Mouse (Mus musculus) G1E-ER4 (cell line): ENCODE results near the gene Dnah10. TPM values are rescaled to one million over a fixed set of nuclear protein-coding genes. Genes with fewer than 3 reads are reported as not detected.

ENCODE experiments used
- GATA1 ChIP-seq: IDR thresholded peaks from one replicate; pipeline ENCODE4 v1.8.0; 2012; ENCODE audit warnings: low read length, inconsistent platforms
- polyA plus RNA-seq: library from polyadenylated mRNA; stranded (reverse); fragments of >175 nt; gene quantifications from 2 replicates; pipeline ENCODE4 v1.2.3, GENCODE M21; 2012

Gene Dnah10
- polyA plus RNA-seq, 1 experiment = not detected

GRCm38 (mm10) chr5:124847014-124847413 lies 122.1 kb downstream of the Dnah10 start:
- TF ChIP-seq GATA1 = no peak

- no peak for TF ChIP-seq GATA1
These were observed 124.1 kb downstream of the Dnah10 start for GRCm38 (mm10) chr5:124848994-124849393.

GRCm38 (mm10) chr5:124851572-124851971 lies 126.7 kb downstream of the Dnah10 start:
- no peak for TF ChIP-seq GATA1

- TF ChIP-seq GATA1 = no peak
These were observed 127.4 kb downstream of the Dnah10 start for GRCm38 (mm10) chr5:124852294-124852693.

DNA sequence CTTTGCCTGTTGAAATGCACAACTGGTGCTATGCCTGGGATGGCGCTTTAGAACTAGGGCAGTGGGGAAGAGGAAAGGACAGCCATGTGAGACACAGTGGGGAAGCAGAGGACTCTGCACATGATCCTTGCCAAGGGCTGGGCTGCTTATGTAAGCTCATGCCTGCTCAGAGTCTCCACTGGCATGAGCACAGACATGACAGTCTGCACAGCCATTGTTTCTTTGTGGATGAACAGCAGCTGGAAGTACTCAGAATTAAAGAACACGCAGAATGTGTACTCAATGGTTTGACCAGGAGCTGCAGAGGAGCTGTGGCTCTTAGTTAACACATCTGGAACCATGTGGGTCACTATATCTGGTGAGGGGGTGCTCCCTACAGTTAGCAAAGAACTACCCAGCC lies 128.2 kb downstream of the Dnah10 start:
- no peak for TF ChIP-seq GATA1

GRCm38 (mm10) chr5:124854202-124854601 lies 129.3 kb downstream of the Dnah10 start:
- no peak for TF ChIP-seq GATA1

DNA sequence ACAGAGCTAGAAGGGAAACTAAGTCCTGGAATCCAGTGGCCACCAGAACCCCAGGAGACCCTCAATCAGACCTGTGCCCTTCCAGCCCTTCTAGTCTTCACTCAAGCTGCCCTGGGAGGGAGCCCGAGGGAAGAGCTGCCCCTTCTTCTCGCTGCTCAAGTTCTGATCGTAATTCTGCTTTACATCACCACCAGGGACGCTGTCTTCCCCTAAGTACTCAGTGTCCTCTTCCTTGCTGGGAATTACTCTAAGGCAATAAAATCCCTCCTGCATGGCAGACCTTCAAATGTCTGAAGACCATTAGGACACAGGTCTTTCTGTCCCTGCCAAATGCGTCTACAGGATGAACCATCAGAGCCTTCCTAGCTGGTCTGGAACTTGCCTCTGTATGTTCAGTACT lies 135.1 kb downstream of the Dnah10 start:
- TF ChIP-seq GATA1 = no peak

GRCm38 (mm10) chr5:124861463-124861862 lies 136.6 kb downstream of the Dnah10 start:
- no peak for TF ChIP-seq GATA1

GRCm38 (mm10) chr5:124862013-124862866 lies 137.4 kb downstream of the Dnah10 start, which contains the start of the genes Ccdc92 and Zfp664:
Gene Ccdc92, minus strand, starts transcription at chr5:124862424.
Gene Zfp664, plus strand, starts transcription at chr5:124862691.
- TF ChIP-seq GATA1 = no peak

- no peak for TF ChIP-seq GATA1
These were observed 138.2 kb downstream of the Dnah10 start for GRCm38 (mm10) chr5:124862871-124863741.

DNA sequence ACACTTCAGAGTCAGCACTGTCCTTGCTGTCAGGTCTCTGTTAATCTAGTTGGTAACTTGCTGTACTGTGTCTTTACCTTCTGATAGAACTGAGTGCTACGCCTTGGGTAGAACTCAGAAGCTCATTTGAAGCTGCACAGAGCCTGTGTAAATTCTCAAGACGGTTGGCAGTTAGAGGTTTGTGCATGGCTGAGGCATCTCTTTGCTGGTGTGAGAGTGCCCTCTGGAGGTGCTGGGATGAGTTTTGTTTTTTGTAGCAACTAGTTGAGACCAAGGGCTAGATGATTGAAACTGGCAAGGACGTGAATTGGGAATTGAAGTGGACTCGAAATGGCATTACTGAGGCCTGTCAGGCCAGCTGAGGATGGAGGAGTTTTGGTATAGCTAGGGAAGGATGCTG lies 144.1 kb downstream of the Dnah10 start:
- TF ChIP-seq GATA1 = no peak

DNA sequence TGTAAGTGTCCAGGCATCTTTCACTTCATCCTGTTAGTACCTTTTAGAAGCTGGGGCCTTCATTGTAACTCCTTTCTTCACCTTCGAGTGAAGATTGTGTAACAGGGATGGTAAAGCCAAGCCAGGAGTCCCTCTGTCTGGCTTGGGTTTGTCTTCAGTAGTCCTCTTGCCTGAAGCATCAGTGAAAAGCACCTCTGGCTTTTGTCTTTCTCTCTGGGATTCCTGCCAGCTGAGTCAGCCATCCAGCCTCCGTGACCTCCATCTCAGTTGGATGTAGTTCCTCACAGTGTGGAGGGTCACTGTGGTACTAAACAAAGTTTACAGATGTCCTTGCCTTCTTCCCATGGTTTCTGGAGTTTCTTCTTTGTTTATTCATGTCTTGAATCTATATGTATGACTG lies 147.1 kb downstream of the Dnah10 start:
- no peak for TF ChIP-seq GATA1

- no peak for TF ChIP-seq GATA1
These were observed 148.2 kb downstream of the Dnah10 start for GRCm38 (mm10) chr5:124873096-124873495.

DNA sequence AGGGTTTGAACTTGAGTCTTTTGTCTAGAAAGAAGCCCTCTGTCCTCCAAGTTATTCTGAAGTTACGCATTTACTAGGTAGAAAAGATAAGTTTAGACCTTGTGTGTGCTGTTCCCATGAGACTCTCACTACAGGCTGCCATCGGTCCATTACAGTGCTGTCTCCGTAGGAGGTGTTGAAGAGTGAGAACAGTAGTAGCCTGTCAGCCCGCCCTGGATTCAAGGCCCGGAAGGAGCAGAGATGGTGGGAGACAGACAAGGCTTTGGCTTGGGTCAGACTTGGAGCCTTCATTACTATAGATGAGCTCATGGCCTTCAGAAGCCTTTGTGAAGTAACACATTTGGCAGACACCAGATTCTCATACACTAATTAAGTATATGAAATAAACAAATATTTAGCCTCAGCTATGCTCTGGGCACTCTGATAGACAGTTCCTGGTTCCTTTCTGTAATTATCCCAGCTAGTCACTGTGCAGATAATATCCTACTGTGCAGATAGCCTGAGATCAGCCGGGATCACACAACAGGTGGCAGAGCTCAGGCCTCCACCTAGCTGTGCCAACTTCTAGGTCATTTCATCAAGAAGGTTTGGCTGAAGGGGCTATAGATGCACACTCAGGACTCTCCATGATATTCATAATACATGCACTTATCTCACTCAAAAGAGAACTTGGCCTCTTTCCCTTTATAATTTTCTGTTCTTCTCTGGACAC lies 149.2 kb downstream of the Dnah10 start:
- no peak for TF ChIP-seq GATA1

GRCm38 (mm10) chr5:124879251-124879650 lies 154.4 kb downstream of the Dnah10 start:
- TF ChIP-seq GATA1 = no peak

GRCm38 (mm10) chr5:124879801-124880200 lies 154.9 kb downstream of the Dnah10 start:
- no peak for TF ChIP-seq GATA1
